Mouse (Mus musculus) liver, embryonic 11.5 days (tissue): ENCODE results near the gene Olfr867. TPM values are rescaled to one million over a fixed set of nuclear protein-coding genes. Genes with fewer than 3 reads are reported as not detected.

Source experiments
- microRNA-seq: library from miRNA; unstranded; fragments of <30 nt; microRNA quantifications from one replicate; pipeline ENCODE4, GENCODE M21; 2017; ENCODE audit warnings: borderline number of aligned reads
- polyA plus RNA-seq: library from polyadenylated mRNA; unstranded; fragments of >200 nt; fragmentation: Nextera tagmentation; extraction: Ambion mirVana; gene quantifications from 2 replicates; pipeline ENCODE4 v1.2.1, GENCODE M21; 2014

Gene Olfr867
- polyA plus RNA-seq, 1 experiment from 2014 or later: not detected

Small RNAs within 50 kb of the gene (microRNA-seq; reads per million reads assigned to microRNA genes)
- gene Gm26231 (not detected), gene Gm44395 (not detected)

Other genes starting within 250 kb of the Olfr867 start
- not detected in 2 replicates for gene Olfr860, start 207.8 kb downstream of the Olfr867 start, polyA plus RNA-seq
- not detected in 2 replicates for gene Olfr862, start 169.6 kb downstream of the Olfr867 start, polyA plus RNA-seq
- 0.32 and 0.34 TPM in 2 replicates for gene Olfr77, start 140.7 kb downstream of the Olfr867 start, polyA plus RNA-seq
- gene Olfr866, start 29.5 kb downstream of the Olfr867 start, polyA plus RNA-seq: not detected in 2 replicates
- not detected in 2 replicates for gene Olfr868, start 41.1 kb upstream of the Olfr867 start, polyA plus RNA-seq
- gene Olfr869, start 71.4 kb upstream of the Olfr867 start, polyA plus RNA-seq: not detected in 2 replicates
- gene Olfr870, start 116.5 kb upstream of the Olfr867 start, polyA plus RNA-seq: not detected in 2 replicates
- gene Olfr871, start 154.6 kb upstream of the Olfr867 start, polyA plus RNA-seq: not detected in 2 replicates
- not detected in 2 replicates for gene Olfr872, start 179.6 kb upstream of the Olfr867 start, polyA plus RNA-seq
- gene Olfr39, start 224.8 kb upstream of the Olfr867 start, polyA plus RNA-seq: not detected in 2 replicates
- not detected in 2 replicates for gene Olfr873, start 241.0 kb upstream of the Olfr867 start, polyA plus RNA-seq